Mouse (Mus musculus) right cerebral cortex, postnatal 10 days (tissue): ENCODE measurements at regions not wholly inside any gene's neighbourhood (a gene's known extent, or its start where the extent isn't known, plus 50 kb on each side); places are given as distances from the start of the nearest gene placed in this dataset.

Experiments used
- DNase-seq, 2 experiments: peaks; one replicate each; pipeline ENCODE4 v3.0.0; 2021; ENCODE audit warnings: low spot score in 2 of 2

DNA sequence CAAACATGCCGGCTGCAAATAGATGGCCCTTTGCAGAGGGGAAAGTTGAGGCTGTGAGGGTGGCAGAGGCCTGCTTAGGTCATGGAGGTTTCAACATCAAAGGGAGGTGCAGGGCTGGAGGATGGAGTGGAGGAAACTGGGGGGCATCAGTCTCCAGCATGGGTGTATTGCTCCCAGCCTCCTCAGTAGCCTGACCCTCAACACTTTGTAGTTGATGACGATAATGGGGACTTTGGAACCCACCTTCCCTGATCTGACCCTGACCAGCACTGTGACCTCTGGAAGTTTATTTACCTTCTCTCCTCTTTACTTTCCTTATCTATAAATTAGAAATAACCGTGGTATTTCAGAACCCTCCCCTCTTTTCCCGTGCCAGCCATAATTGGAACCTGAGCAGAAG lies 56.2 kb downstream of the Gm26897 start:
- DNase-seq, result no peak

DNA sequence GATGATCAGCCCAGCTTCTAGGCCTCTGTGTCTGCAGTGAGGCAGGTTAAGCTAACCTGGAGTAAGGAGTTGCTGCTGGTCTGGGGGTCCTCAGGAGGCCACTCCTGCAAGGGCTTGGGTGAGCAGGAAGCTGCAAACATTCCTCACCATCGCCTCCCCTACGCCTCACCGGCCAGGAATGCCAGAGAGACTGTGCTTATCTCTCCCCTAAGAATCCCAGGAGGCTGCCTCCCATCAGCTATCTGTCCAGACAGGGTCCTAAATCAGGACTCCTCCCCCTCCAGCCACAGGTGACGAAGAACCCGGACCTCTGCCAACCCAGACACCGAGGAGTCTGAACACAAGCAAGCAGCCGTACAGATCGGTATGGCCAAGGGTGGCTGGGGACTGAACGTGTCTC lies 56.8 kb downstream of the Gm26897 start:
- no peak for DNase-seq

- peak; percentile 33 to 59 for DNase-seq
Observed at GRCm38 (mm10) chr5:111791089-111791561, 57.4 kb downstream of the Gm26897 start.

GRCm38 (mm10) chr5:111792746-111793145 lies 59.0 kb downstream of the Gm26897 start:
- no peak for DNase-seq

- DNase-seq, result no peak
Observed at GRCm38 (mm10) chr5:111793178-111793577, 59.5 kb downstream of the Gm26897 start.

- DNase-seq, result no peak
Observed at GRCm38 (mm10) chr5:111796889-111797288, 63.2 kb downstream of the Gm26897 start.

- peak; percentile 42 to 54 for DNase-seq
Observed at GRCm38 (mm10) chr5:111799700-111800311, 66.1 kb downstream of the Gm26897 start.

- no peak for DNase-seq
Observed at GRCm38 (mm10) chr5:111800511-111800910, 66.8 kb downstream of the Gm26897 start.

DNA sequence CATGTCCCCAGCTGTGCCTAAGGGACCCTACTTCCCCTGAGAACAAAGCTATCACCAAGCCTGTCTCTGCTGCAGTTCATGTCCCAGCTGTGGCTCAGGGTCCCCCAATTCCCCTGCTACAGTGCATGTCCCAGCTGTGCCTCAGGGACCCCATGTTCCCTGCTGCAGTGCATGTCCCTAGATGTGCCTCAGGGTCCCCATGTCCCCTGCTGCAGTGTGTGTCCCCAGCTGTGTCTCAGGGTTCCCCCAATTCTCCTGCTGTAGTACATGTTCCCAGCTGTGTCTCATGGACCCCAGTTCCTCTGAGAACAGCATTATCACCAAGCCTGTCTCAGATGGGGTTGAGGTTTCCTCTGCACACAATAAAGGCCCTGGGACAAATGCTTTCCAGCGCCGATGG lies 67.3 kb downstream of the Gm26897 start:
- DNase-seq, result no peak

DNA sequence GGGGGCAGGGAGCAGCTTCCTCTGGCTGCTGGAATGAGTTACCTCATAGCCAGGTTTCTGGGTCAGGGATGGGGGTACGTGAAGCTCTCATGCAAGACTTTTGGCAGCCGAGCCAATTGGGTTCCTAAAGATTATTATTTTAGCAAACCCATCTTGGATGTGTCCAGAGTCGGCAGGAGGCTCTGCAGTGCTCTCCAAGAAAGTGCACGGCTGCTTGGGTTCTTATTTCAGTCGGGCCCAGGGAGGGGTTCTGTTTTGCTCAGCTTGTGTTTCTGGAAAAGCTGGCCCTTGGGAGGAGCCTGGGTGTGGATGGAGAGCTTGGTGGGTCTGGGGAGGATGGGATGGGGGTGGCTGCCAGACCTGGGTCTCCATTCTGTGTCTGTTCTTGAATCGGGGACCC lies 70.8 kb downstream of the Gm26897 start:
- DNase-seq, result no peak

DNA sequence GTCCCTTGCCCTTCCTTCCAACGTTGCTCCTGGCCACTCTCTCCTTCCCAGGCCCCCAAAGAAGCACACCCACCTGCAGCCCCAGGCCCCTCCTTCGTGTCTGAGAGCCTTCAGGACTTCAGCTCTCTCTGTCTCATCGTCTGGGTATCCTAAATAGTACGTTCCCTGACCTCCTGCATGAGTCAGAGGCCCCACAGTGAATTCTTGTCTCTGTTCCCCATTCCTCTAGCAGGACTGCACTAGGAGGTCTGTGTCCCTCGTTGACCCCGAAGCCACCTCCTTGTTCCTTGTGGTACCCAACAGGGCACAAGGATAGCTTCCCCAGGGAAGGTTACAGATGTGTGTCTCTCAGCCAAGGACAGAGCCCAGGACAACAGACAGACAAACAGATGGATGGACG lies 71.4 kb downstream of the Gm26897 start:
- DNase-seq, result no peak

- DNase-seq, result no peak
Observed at GRCm38 (mm10) chr5:111805761-111806191, 72.1 kb downstream of the Gm26897 start.

- DNase-seq, result no peak
Observed at GRCm38 (mm10) chr5:111810079-111810808, 76.5 kb downstream of the Gm26897 start.

DNA sequence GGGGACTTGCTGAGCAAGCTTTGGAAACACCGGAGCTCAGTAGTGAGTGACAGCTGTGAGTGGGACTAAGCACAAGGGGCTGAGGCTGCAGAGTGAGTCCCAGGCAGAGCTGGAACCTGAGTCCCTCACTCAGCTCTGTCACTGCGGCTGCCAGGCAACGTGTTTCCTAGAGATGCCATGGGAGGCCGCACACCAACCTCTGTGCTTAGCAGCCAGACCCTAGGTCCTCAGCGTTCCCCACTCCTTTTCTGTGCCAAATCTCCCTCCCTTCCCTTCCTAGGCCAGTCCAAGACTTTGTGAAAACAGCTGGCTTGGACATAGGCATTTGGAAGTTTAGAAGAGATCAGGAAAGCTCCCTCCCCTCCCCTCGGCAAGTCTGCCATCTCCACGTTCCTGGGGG lies 78.9 kb downstream of the Gm26897 start:
- DNase-seq, result peak in 1 of 2 experiments; percentile 46

- peak; percentile 95 to 96 for DNase-seq
Observed at GRCm38 (mm10) chr5:111813090-111813753, 79.5 kb downstream of the Gm26897 start.

DNA sequence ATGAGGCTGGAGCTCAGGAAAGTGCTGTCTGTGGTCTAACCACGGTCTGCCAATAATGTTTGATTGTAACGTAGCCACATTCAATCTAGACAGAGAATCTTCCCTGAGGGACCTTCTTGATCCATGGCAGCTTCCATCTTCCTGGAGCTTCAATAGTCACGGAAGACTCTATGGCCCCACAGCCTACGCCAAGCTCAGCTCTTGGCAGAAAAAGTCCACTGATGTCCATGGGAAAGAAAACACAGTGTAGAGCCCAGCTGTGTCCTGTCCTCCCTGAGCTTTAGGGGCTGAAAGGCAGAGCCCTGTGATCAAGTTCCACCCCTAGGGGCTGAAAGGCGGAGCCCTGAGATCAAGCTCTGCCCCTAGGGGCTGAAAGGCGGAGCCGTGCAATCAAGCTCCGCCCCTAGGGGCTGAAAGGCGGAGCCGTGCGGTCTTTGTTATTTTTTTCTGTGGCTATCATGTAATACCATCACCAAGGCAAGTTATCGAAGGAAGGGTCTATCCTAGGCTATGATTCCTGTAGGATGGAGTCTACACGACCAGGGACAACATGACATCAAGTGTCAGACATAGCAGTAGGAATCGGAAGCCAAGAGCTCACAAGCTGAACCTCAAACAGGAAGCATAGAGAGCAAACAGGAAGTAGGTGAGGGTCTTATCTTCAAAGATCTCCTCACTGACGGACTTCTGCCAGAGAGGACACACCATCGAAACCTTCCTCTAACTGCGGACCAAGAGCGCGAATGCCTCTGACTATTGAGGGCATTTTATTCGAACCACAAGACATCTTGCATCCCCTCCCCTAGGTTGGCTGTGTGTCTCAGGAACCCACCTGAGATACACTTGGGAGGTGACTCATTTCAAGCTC lies 81.4 kb downstream of the Gm26897 start:
- no peak for DNase-seq

GRCm38 (mm10) chr5:111820963-111821362 lies 87.2 kb downstream of the Gm26897 start:
- peak; percentile 60 to 65 for DNase-seq

- no peak for DNase-seq
Observed at GRCm38 (mm10) chr5:111822882-111823281, 89.2 kb downstream of the Gm26897 start.

- no peak for DNase-seq
Observed at GRCm38 (mm10) chr5:111823420-111823819, 89.7 kb downstream of the Gm26897 start.

GRCm38 (mm10) chr5:111823842-111824241 lies 90.1 kb downstream of the Gm26897 start:
- DNase-seq, result no peak

GRCm38 (mm10) chr5:111824600-111825130 lies 90.9 kb downstream of the Gm26897 start:
- DNase-seq, result no peak
